Mouse (Mus musculus) spleen, adult 2 months (tissue): ENCODE results near the gene Hist1h2bh.

Experiments used
- CTCF ChIP-seq: fragments of 200-500 bp; IDR thresholded peaks from 2 replicates; pipeline ENCODE4 v1.5.1; 2011; ENCODE audit warnings: mild to moderate bottlenecking, inconsistent platforms; ENCODE audit not compliant: insufficient read depth, insufficient read length, insufficient replicate concordance; ENCODE audit errors: extremely low read depth
- POLR2A ChIP-seq: fragments of 200-500 bp; IDR thresholded peaks from 2 replicates; pipeline ENCODE4 v1.6.1; 2011; ENCODE audit warnings: low read depth, low read length, inconsistent platforms

DNA sequence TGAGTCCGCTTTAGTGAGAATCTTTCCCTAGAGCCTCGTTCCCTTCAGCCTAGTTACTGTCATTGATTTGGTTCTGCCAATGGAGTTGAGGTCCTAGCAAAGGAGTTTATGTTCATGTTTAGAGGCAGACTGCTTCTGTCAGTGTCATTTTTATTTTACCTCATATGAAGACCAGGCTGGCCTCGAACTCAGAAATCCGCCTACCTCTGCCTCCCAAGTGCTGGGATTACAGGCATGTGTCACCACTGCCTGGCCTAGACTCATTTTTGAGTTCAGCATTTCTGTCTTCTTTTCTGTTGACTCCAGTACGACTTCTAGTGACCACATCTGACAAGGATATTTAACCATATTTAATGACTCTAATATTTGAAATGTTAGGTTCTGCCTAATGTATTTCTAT, 27.9 kb downstream of the Hist1h2bh start:
- TF ChIP-seq POLR2A (no peak), CTCF (no peak)
